Mouse (Mus musculus): ENCODE measurements around the gene Nudt14. TPM values are rescaled to one million over a fixed set of nuclear protein-coding genes. Genes with fewer than 3 reads are reported as not detected.

Gene Nudt14
- total RNA-seq, 4 experiments from 2014 or later, result 29.3 to 45.0 (median 36.1) TPM

- DNase-seq, result peak; percentile 90
Measured at GRCm38 (mm10) chr12:112950040-112950760, 8.3 kb upstream of the Nudt14 start.

- no peak for DNase-seq
Measured at GRCm38 (mm10) chr12:112947307-112947706, 5.4 kb upstream of the Nudt14 start.

- no peak for DNase-seq
Measured at GRCm38 (mm10) chr12:112943669-112944068, 1.7 kb upstream of the Nudt14 start.

- no peak for DNase-seq
Measured at GRCm38 (mm10) chr12:112941156-112941775, 658 bp downstream of the Nudt14 start.

- DNase-seq, result no peak
Measured at GRCm38 (mm10) chr12:112940710-112941109, 1.2 kb downstream of the Nudt14 start.

- no peak for DNase-seq
Measured at GRCm38 (mm10) chr12:112940238-112940637, 1.7 kb downstream of the Nudt14 start.

- DNase-seq, result no peak
Measured at GRCm38 (mm10) chr12:112938873-112939565, 2.9 kb downstream of the Nudt14 start.

- no peak for DNase-seq
Measured at GRCm38 (mm10) chr12:112938366-112938765, 3.6 kb downstream of the Nudt14 start.

GRCm38 (mm10) chr12:112937906-112938305 is 4.0 kb downstream of the Nudt14 start:
- DNase-seq, result no peak

- DNase-seq, result no peak
Measured at GRCm38 (mm10) chr12:112932647-112933046, 9.3 kb downstream of the Nudt14 start.

GRCm38 (mm10) chr12:112929562-112930352 is 12.2 kb downstream of the Nudt14 start, which contains the start of gene Jag2:
Jag2 (minus strand) TSS chr12:112929776.
- DNase-seq, result no peak

- DNase-seq, result no peak
Measured at GRCm38 (mm10) chr12:112928401-112929241, 13.3 kb downstream of the Nudt14 start.

GRCm38 (mm10) chr12:112927265-112927664 is 14.7 kb downstream of the Nudt14 start:
- DNase-seq, result no peak

- DNase-seq, result no peak
Measured at GRCm38 (mm10) chr12:112925950-112926349, 16.0 kb downstream of the Nudt14 start.

GRCm38 (mm10) chr12:112922541-112922940 is 19.4 kb downstream of the Nudt14 start:
- DNase-seq, result no peak

GRCm38 (mm10) chr12:112921518-112921917 is 20.4 kb downstream of the Nudt14 start:
- DNase-seq, result no peak

- DNase-seq, result no peak
Measured at GRCm38 (mm10) chr12:112917906-112918305, 24.0 kb downstream of the Nudt14 start.

- DNase-seq, result no peak
Measured at GRCm38 (mm10) chr12:112917486-112917885, 24.4 kb downstream of the Nudt14 start.

GRCm38 (mm10) chr12:112916698-112917400 is 25.1 kb downstream of the Nudt14 start:
- DNase-seq, result no peak

- DNase-seq, result no peak
Measured at GRCm38 (mm10) chr12:112915587-112915986, 26.3 kb downstream of the Nudt14 start.

- DNase-seq, result no peak
Measured at GRCm38 (mm10) chr12:112914527-112914926, 27.4 kb downstream of the Nudt14 start.
